Mouse (Mus musculus) left cerebral cortex, adult 11 months (tissue): ENCODE measurements around the gene Ctdspl.

Source experiments
- DNase-seq: peaks from one replicate; pipeline ENCODE4 v3.0.0; 2022; ENCODE audit warnings: low spot score

Gene Ctdspl

DNA sequence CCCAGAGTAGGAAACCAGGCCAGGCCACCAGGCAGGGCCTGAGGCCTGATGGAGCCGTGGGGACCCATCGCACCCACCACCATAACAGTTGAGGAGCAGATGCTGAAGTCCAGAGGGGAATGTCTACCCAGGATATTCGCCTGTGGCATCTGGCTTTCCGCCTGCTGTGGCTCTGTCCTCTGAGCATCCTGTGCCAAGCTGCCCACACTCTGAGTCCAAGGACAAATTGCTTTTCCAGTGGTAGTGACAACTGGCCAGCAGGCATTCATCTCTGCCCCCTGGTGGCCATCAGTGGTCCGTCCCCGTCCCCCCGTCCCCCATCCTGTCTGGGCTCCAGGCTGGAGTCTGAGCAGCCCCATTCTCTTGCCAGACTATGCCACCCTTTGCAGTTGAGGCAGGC lies 103.3 kb downstream of the Ctdspl start:
- no peak for DNase-seq

DNA sequence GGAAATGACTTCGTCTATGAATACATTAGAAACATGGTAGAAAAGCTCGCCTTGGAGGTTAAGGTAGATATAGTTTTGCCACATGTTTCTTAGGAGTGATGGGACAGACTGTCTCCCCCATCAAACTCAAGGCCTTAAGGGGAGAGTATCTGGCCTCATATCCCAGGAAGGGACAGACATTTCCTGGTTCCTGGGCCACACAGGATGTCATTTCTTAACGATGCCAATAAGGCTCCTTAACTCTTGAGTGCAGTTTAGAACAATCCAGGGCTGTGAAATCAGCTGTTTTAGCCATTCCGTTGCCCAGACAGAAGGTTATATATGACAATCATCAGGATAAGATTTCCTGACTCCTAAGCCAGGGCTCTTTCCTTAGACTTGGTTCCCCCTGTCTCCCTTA lies 104.8 kb downstream of the Ctdspl start:
- DNase-seq = no peak

- no peak for DNase-seq
Measured at GRCm38 (mm10) chr9:119031772-119032171, 105.5 kb downstream of the Ctdspl start.

DNA sequence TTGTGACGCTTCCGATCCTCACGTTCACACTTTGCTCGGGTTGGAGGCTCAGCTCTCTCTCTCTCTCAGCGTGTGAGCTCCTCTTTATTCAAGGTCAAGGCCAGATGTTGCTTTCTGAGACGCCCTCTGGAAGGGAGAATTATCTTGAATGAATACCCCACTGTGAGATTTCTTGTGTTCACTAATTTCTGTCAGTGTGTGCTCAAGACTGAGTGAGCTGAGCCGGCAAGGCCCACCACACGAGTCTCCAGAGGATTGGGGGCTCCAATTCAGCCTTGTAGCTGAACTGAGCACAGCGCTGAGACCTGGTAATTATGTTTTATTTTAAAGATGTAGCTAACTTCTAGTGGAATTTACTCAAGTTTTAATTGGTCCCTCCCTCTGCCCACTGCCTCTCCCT lies 106.3 kb downstream of the Ctdspl start:
- DNase-seq = no peak

DNA sequence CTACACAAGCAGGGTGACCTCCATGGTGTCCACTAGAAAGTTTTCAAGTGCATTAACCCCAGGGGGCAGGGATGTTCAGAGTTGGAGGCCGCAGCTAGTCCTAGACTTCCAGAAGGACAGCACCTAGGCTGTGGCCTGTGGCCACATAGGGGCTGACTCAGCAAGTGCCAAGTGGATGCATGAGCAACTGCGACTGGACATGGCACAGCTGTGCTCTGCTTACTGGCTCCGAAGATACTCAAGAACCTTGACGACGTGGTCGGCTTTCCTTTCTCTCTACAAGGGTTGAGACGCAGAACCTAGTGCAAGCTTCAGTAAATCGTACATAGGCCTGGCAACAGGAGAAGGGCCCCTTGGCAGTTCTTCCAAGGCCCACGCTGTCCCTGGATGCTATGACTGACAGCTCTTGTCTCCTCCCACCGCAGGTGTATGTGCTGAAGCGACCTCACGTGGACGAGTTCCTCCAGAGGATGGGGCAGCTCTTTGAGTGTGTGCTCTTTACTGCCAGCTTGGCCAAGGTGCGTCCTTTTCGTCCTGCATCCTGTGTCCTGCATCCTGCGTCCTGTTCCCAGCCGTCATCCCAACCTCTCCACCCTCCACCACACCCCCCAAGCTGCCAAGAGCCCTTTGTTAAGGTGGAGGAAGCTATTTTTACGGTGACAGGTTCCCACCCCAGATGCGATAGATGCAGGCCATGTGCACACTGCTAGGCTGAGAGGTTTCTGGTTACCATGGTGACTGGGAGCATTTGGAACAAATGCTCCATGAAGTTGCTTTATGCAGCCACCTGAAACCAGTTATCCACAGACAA lies 107.1 kb downstream of the Ctdspl start:
- DNase-seq = peak; percentile 73

DNA sequence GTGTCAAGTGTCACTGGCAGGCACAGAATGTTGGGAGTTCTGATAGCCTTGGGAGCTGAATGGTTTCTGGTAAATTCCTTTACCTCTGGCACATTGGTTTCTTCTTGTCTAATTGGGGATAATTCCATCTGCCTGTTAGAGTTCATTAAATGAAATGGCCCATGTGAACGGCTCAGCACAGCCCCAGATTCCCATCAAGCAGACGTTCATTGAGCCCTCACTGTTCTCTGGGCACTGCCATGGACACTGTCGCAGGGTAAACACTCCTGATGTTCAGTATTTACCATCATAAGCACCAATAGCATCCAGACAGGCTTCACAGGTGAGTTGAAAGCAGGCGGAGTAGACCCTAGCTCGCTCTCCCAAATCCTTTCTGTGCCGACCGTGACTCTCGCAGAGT lies 107.8 kb downstream of the Ctdspl start:
- DNase-seq = no peak

- DNase-seq = no peak
Measured at GRCm38 (mm10) chr9:119034676-119035665, 108.7 kb downstream of the Ctdspl start.

DNA sequence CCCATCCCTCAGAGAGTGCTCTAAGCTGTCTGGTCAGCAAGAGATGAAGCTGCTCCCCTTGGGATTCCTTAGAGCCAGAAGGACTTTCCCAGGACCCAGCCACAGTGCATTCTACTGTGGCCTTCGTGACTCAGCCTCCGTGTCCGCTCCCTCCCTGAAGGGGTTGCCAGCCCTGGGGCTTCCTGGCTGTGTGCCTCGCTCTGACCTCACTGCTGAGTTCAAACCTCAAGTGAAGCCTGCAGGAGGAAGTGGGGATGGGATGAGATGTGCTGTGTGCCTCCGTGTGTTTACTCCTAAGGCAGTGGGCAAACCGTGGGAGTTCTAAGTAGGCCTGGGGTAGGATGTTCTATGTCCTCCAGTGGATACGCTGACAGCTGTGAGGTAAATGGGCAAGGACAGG lies 109.6 kb downstream of the Ctdspl start:
- DNase-seq = no peak

DNA sequence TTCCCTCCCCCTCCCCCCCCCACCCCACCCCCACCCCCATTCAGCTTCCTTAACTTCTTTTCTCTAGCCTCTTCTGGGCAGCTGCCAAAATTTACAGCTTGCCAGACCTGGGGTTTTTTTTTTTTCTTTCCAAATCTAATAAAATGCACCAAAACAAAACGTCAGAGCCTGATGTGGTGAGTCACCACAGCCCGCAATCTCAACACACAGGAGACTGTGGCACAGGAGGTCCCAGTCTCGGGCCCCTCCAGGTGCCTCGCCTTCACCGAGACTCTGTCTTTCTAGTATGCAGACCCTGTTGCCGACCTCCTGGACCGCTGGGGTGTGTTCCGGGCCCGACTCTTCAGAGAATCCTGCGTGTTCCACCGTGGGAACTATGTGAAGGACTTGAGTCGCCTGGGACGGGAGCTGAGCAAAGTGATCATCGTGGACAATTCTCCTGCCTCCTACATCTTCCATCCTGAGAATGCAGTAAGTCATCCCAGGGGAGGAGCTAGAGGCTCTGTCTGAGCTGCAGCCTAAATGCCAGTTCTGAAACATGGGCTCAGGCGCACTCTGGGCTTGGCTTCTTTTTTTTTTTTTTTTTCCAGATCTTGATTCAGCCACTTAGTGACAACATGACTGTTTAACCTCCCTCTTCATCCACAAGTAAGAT lies 111.0 kb downstream of the Ctdspl start:
- no peak for DNase-seq

- DNase-seq = no peak
Measured at GRCm38 (mm10) chr9:119038574-119038973, 112.3 kb downstream of the Ctdspl start.

- DNase-seq = no peak
Measured at GRCm38 (mm10) chr9:119040101-119040775, 114.0 kb downstream of the Ctdspl start.

GRCm38 (mm10) chr9:119048182-119048903 lies 122.1 kb downstream of the Ctdspl start:
- no peak for DNase-seq

GRCm38 (mm10) chr9:119051158-119051557 lies 124.9 kb downstream of the Ctdspl start:
- no peak for DNase-seq

DNA sequence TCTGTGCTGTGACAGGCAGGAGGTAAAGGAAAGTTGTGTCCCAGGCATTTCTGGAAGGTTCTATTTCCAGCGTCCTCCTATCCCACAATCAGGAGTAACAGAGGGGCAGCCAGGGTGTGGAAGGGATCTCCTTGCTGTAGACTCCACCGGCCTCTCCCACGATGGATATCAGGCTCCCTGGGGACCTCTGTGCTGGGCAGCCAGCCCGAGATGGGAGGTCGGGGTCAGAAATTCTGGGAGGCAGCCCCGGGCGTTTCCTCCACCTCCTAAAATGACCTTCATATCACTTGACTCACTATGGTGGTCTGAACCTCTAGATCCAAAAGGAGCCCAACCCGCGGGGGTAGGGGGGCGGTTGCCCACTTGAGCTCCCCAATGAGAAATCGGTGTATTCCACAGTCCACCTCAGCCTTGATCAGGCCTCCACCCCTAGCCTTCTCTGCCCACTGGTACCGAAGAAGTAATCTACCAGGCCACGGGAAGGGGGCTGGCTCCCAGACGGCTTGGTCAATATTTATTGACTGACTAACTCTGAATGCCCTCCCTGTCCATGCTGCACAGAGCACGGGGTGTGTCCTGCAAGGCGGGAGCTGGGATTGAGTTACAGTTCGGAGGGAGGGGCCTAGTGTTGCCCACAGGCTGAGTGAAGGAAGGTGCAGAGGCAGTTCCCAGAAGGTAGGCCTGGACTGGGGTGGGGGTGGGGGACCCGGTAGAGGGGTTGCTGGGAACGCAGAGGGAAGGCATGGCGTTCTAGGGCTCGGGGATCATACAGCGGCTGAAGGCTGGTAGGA lies 126.1 kb downstream of the Ctdspl start, which contains the start of gene Vill:
Gene Vill, plus strand, starts transcription at position 625 of the 791 bp plus-strand sequence.
- DNase-seq = no peak

GRCm38 (mm10) chr9:119053964-119054576 lies 127.8 kb downstream of the Ctdspl start:
- no peak for DNase-seq

GRCm38 (mm10) chr9:119055336-119055735 lies 129.1 kb downstream of the Ctdspl start:
- DNase-seq = no peak

GRCm38 (mm10) chr9:119058245-119058644 lies 132.0 kb downstream of the Ctdspl start:
- DNase-seq = no peak

DNA sequence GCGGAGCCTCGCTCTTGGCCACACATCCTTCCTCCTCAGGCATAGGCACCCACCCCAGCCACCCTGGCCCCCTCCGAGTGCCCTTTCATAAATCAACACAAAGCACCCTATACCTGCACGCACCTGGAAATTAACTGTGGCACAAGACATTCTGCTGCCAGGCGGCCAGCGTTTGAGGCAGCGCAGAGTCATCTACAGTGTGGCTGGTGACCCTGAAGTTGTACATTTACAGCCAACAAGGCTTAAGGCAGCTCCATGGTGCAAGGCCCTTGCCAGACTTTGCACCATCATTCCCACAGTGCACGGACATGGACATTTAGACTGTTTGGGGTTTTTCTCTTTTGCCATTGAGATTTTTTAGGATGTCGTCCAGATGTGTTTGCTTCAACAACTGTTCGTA lies 134.4 kb downstream of the Ctdspl start:
- DNase-seq = no peak

DNA sequence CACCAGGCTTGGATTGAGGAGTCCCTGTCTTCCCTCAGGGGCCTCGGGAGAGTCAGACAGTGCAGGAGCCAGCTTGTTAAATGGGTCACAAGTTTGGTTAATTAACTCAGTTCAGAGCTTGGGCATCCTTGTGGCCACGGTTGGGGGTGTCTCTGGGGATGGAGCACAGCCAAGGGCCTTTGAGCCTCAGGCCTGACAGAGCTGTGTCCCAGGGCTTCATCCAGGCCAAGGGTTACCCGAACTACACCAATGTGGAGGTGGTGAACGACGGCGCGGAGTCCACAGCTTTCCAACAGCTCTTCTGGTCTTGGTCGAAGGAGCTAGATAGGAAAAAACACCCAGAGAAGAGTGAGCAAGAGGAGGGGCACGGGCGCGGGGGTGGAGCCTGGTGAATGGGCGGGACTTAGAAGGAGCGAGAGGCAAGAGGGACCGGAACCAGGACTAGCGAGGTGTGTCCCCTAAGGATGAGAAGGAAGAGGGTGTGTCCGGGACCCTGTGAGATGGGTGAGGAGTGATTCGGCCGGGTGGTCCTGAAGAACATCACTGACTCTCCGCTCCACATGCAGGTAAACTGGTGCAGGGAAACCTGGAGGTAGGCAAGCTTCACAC lies 136.9 kb downstream of the Ctdspl start:
- DNase-seq = no peak
